Mouse (Mus musculus) ES-E14 (cell line): Measurements from ENCODE around the gene Tmem256. TPM values are rescaled to one million over a fixed set of nuclear protein-coding genes. Genes with fewer than 3 reads are reported as not detected.

ENCODE experiments used
- DNase-seq: peaks from one replicate; pipeline ENCODE4 v3.0.0-alpha.2; 2013; ENCODE audit warnings: low read depth, low spot score
- H3K27ac ChIP-seq: 2 replicates; pipeline ENCODE4 v1.5.1; 2012; ENCODE audit warnings: low read depth, mild to moderate bottlenecking, low read length, moderate library complexity, mixed read lengths; ENCODE audit not compliant: poor library complexity, insufficient read depth, severe bottlenecking
- H3K36me3 ChIP-seq: 2 replicates; pipeline ENCODE4 v1.6.1; 2012; ENCODE audit warnings: mild to moderate bottlenecking, low read length, moderate library complexity, mixed read lengths; ENCODE audit not compliant: control insufficient read depth, poor library complexity, insufficient read depth, severe bottlenecking
- H3K4me1 ChIP-seq, 2 experiments: fragments of 150-350 bp in 1 of 2; sonication (generic) in 1 of 2; 2 replicates each; pipeline ENCODE4 v1.6.1; 2012; ENCODE audit warnings: low read length in 2 of 2, mild to moderate bottlenecking in 1 of 2, mixed read lengths in 1 of 2; ENCODE audit not compliant: control insufficient read depth in 2 of 2, insufficient read depth in 2 of 2, poor library complexity in 1 of 2
- H3K4me3 ChIP-seq, 2 experiments: fragments of 150-350 bp in 1 of 2; sonication (generic) in 1 of 2; 2 replicates each; pipeline ENCODE4 v1.5.1; 2012; ENCODE audit warnings: low read length in 2 of 2, low read depth in 1 of 2, mild to moderate bottlenecking in 1 of 2, mixed read lengths in 1 of 2; ENCODE audit not compliant: insufficient read depth in 1 of 2, poor library complexity in 1 of 2, severe bottlenecking in 1 of 2
- H3K9ac ChIP-seq: 2 replicates; pipeline ENCODE4 v1.6.1; 2012; ENCODE audit warnings: low read depth, mild to moderate bottlenecking, low read length, mixed read lengths; ENCODE audit not compliant: poor library complexity, insufficient read depth, severe bottlenecking
- H3K9me3 ChIP-seq: fragments of 150-350 bp; sonication (generic); 2 replicates; pipeline ENCODE4 v1.6.1; 2012; ENCODE audit warnings: low read depth, mild to moderate bottlenecking, low read length; ENCODE audit not compliant: control insufficient read depth, insufficient read depth
- CHD2 ChIP-seq: IDR thresholded peaks from 2 replicates; pipeline ENCODE4 v1.6.1; 2014; ENCODE audit warnings: mild to moderate bottlenecking, low read depth, low read length, inconsistent platforms
- HCFC1 ChIP-seq: IDR thresholded peaks from 2 replicates; pipeline ENCODE4 v1.6.1; 2012; ENCODE audit warnings: low read length, inconsistent platforms, borderline replicate concordance; ENCODE audit not compliant: insufficient read depth
- MAFK ChIP-seq: IDR thresholded peaks from 2 replicates; pipeline ENCODE4 v1.6.1; 2014; ENCODE audit warnings: mild to moderate bottlenecking, low read depth, low read length, inconsistent platforms; ENCODE audit not compliant: insufficient read depth
- ZC3H11A ChIP-seq: IDR thresholded peaks from 2 replicates; pipeline ENCODE4 v1.6.1; 2012; ENCODE audit warnings: low read depth, mild to moderate bottlenecking, inconsistent platforms, low read length, borderline replicate concordance
- ZNF384 ChIP-seq: IDR thresholded peaks from 2 replicates; pipeline ENCODE4 v1.6.1; 2012; ENCODE audit warnings: low read depth, low read length, inconsistent platforms
- in situ Hi-C, 2 experiments: fragments of 600-800 bp; cut with MboI; formaldehyde crosslinking; loops; one replicate each; pipeline ENCODE4 v1.15.1; 2025; ENCODE audit warnings: low sequenced_read_pairs in 2 of 2, inconsistent platforms in 1 of 2; ENCODE audit not compliant: unreplicated experiment in 2 of 2
- total RNA-seq: library from RNA; depleted of rRNA; stranded (reverse); fragments of 300-350 nt; gene quantifications from 2 replicates; pipeline ENCODE4 v1.2.3, GENCODE M21; 2012

Gene Tmem256
- total RNA-seq, 1 experiment: 90.7 TPM

GRCm38 (mm10) chr11:69823456-69823855 is 14.9 kb upstream of the Tmem256 start:
- no peak overlapping the region for H3K27ac ChIP-seq
- DNase-seq: no peak
- in situ Hi-C loops: no loop called here
- H3K4me3 ChIP-seq: no peak overlapping the region
- peaks cover 12% of the 10 kb centered on the region; the same call in 1 of the 2 replicates for H3K36me3 ChIP-seq
- TF ChIP-seq HCFC1: no peak
- TF ChIP-seq CHD2: no peak
- no peak for TF ChIP-seq ZNF384
- no peak for TF ChIP-seq MAFK
- TF ChIP-seq ZC3H11A: no peak
- H3K9ac ChIP-seq: no peak overlapping the region
- H3K4me1 ChIP-seq: peaks cover 0 to 9% of the 10 kb centered on the region in 2 experiments; a peak in 1 of 4 replicates
- no peaks in the 10 kb centered on the region for H3K9me3 ChIP-seq

- H3K4me3 ChIP-seq: no peak overlapping the region
- no peak overlapping the region for H3K9ac ChIP-seq
- peaks cover 12% of the 10 kb centered on the region; the same call in 1 of the 2 replicates for H3K36me3 ChIP-seq
- in situ Hi-C loops: no loop called here
- H3K4me1 ChIP-seq: peaks cover 0 to 18% of the 10 kb centered on the region in 2 experiments; a peak in 3 of 4 replicates
- no peak overlapping the region for H3K27ac ChIP-seq
- TF ChIP-seq ZC3H11A (no peak), MAFK (no peak), HCFC1 (no peak), ZNF384 (no peak), CHD2 (no peak)
- no peaks in the 10 kb centered on the region for H3K9me3 ChIP-seq
- no peak for DNase-seq
Observed at GRCm38 (mm10) chr11:69828832-69829231, 9.5 kb upstream of the Tmem256 start.

- H3K4me3 ChIP-seq: peak overlapping the region; percentile 70 to 76
- in situ Hi-C loops: no loop called here
- H3K36me3 ChIP-seq: no peaks in the 10 kb centered on the region
- DNase-seq: no peak
- no peaks in the 10 kb centered on the region for H3K9me3 ChIP-seq
- no peak overlapping the region for H3K27ac ChIP-seq
- peaks cover 0 to 10% of the 10 kb centered on the region in 2 experiments; a peak in 3 of 4 replicates for H3K4me1 ChIP-seq
- TF ChIP-seq CHD2 (no peak), HCFC1 (no peak), ZNF384 (no peak)
- peak overlapping the region; percentile 55 for H3K9ac ChIP-seq
Observed at GRCm38 (mm10) chr11:69833554-69833953, 4.8 kb upstream of the Tmem256 start.

GRCm38 (mm10) chr11:69834001-69834549 is 4.2 kb upstream of the Tmem256 start:
- no peak overlapping the region for H3K27ac ChIP-seq
- in situ Hi-C loops: no loop called here
- peak overlapping the region; percentile 70 to 76 for H3K4me3 ChIP-seq
- no peak for TF ChIP-seq HCFC1
- no peak for TF ChIP-seq MAFK
- no peak for TF ChIP-seq CHD2
- TF ChIP-seq ZC3H11A: no peak
- TF ChIP-seq ZNF384: no peak
- peaks cover 0 to 5% of the 10 kb centered on the region in 2 experiments; a peak in 3 of 4 replicates for H3K4me1 ChIP-seq
- H3K36me3 ChIP-seq: no peaks in the 10 kb centered on the region
- no peaks in the 10 kb centered on the region for H3K9me3 ChIP-seq
- DNase-seq: no peak
- H3K9ac ChIP-seq: peak overlapping the region; percentile 55
